Mouse (Mus musculus) kidney, embryonic 15.5 days (tissue): Measurements from ENCODE around the gene Foxp2. TPM values are rescaled to one million over a fixed set of nuclear protein-coding genes. Genes with fewer than 3 reads are reported as not detected.
A peak's percentile ranks its signal among the peaks of the same experiment; 100 is the strongest.

Experiments used
- ATAC-seq: fragments of 200-750 bp; cut with Nextera tagmentation; replicated peaks from 2 replicates; pipeline ENCODE4 v1.8.0; 2017; ENCODE audit warnings: moderate TSS enrichment; ENCODE audit not compliant: low FRiP score
- H3K27ac ChIP-seq: fragments of 300-500 bp; sonication (generic); 2 replicates; pipeline ENCODE4 v1.5.1; 2015; ENCODE audit warnings: mild to moderate bottlenecking, inconsistent platforms
- H3K27me3 ChIP-seq: fragments of 300-500 bp; sonication (generic); 2 replicates; pipeline ENCODE4 v1.6.1; 2015; ENCODE audit warnings: inconsistent platforms
- H3K36me3 ChIP-seq: fragments of 300-500 bp; sonication (generic); 2 replicates; pipeline ENCODE4 v1.6.1; 2015; ENCODE audit warnings: inconsistent platforms
- H3K4me1 ChIP-seq: fragments of 300-500 bp; sonication (generic); 2 replicates; pipeline ENCODE4 v1.6.1; 2015; ENCODE audit warnings: inconsistent platforms
- H3K4me2 ChIP-seq: fragments of 300-500 bp; sonication (generic); 2 replicates; pipeline ENCODE4 v1.6.1; 2015; ENCODE audit warnings: moderate library complexity, mild to moderate bottlenecking, inconsistent platforms
- H3K4me3 ChIP-seq: fragments of 300-500 bp; sonication (generic); replicated peaks from 2 replicates; pipeline ENCODE4 v1.5.1; 2015; ENCODE audit warnings: mild to moderate bottlenecking, inconsistent platforms
- H3K9ac ChIP-seq: fragments of 300-500 bp; sonication (generic); 2 replicates; pipeline ENCODE4 v1.6.1; 2015; ENCODE audit warnings: mild to moderate bottlenecking, inconsistent platforms
- H3K9me3 ChIP-seq: fragments of 300-500 bp; sonication (generic); replicated peaks from 2 replicates; pipeline ENCODE4 v1.6.1; 2016; ENCODE audit warnings: inconsistent platforms
- WGBS: fragments of 180-500 bp; shearing (Covaris S2); methylation state at CpG from one replicate; pipeline ENCODE4 v1.1.7; 2015; ENCODE audit warnings: mixed read lengths; 5-methylcytosine and 5-hydroxymethylcytosine counted together
- polyA plus RNA-seq: library from polyadenylated mRNA; unstranded; fragments of >200 nt; fragmentation: Nextera tagmentation; extraction: Ambion mirVana; gene quantifications from 2 replicates; pipeline ENCODE4 v1.2.1, GENCODE M21; 2015

Foxp2 gene
- polyA plus RNA-seq, 1 experiment from 2014 or later, result 8.3 TPM

GRCm38 (mm10) chr6:15299279-15299678, 398.1 kb downstream of the Foxp2 start:
- ATAC-seq, result no peak

GRCm38 (mm10) chr6:15310671-15311070, 409.5 kb downstream of the Foxp2 start:
- 60% methylated on average over 5 of the region's 5 CpGs for WGBS
- Histone ChIP-seq H3K4me3 (no peak overlapping the region), H3K36me3 (no peaks in the 10 kb centered on the region), H3K4me2 (no peak overlapping the region), H3K9ac (no peak overlapping the region), H3K27me3 (no peaks in the 10 kb centered on the region), H3K4me1 (no peaks in the 10 kb centered on the region), H3K27ac (no peak overlapping the region), H3K9me3 (no peaks in the 10 kb centered on the region)
- ATAC-seq, result no peak

More at GRCm38 (mm10) chr6:15299279-15299678, 398.1 kb downstream of the Foxp2 start:
- Histone ChIP-seq H3K27ac (no peak overlapping the region), H3K9ac (no peak overlapping the region), H3K4me2 (no peak overlapping the region), H3K4me3 (no peak overlapping the region), H3K4me1 (no peaks in the 10 kb centered on the region), H3K36me3 (no peaks in the 10 kb centered on the region), H3K27me3 (no peaks in the 10 kb centered on the region), H3K9me3 (no peaks in the 10 kb centered on the region)
- 59% methylated on average over 1 of the region's 1 CpGs for WGBS

- H3K9ac ChIP-seq, result no peak overlapping the region
- H3K36me3 ChIP-seq, result no peaks in the 10 kb centered on the region
- H3K9me3 ChIP-seq, result no peaks in the 10 kb centered on the region
- no peaks in the 10 kb centered on the region for H3K4me1 ChIP-seq
- WGBS, result 86% methylated on average over 2 of the region's 2 CpGs
- H3K4me2 ChIP-seq, result no peak overlapping the region
- ATAC-seq, result no peak
- H3K4me3 ChIP-seq, result no peak overlapping the region
- H3K27me3 ChIP-seq, result no peaks in the 10 kb centered on the region
- H3K27ac ChIP-seq, result no peak overlapping the region
Observed at GRCm38 (mm10) chr6:15316948-15317347, 415.8 kb downstream of the Foxp2 start.

DNA sequence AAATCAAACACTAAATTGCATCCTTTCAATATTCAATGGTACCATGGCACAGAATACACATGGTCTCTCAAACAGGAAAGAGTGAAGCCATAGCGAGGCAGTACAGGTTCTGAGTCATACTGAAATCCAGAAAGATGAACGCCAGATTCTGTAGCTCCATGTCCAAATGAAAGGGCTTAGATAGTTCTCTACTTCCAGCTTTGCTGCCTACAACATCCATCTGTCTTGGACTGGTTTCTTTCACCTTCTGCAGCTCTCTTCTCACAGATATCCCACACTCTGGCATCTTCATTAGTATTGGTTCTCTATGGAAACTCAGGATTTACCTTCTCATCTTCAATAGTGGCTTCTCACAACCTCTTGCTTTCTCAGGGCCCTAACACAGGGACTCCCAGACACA, 417.2 kb downstream of the Foxp2 start:
- H3K4me2 ChIP-seq, result no peak overlapping the region
- WGBS, result 87% methylated on average over 2 of the region's 2 CpGs
- no peak overlapping the region for H3K4me3 ChIP-seq
- H3K27ac ChIP-seq, result no peak overlapping the region
- no peaks in the 10 kb centered on the region for H3K9me3 ChIP-seq
- no peaks in the 10 kb centered on the region for H3K36me3 ChIP-seq
- no peaks in the 10 kb centered on the region for H3K4me1 ChIP-seq
- no peak for ATAC-seq
- no peaks in the 10 kb centered on the region for H3K27me3 ChIP-seq
- H3K9ac ChIP-seq, result no peak overlapping the region

- Histone ChIP-seq H3K4me2 (no peak overlapping the region), H3K9ac (no peak overlapping the region), H3K27me3 (no peaks in the 10 kb centered on the region), H3K36me3 (no peaks in the 10 kb centered on the region), H3K4me1 (no peaks in the 10 kb centered on the region), H3K4me3 (no peak overlapping the region), H3K9me3 (no peaks in the 10 kb centered on the region), H3K27ac (no peak overlapping the region)
- no peak for ATAC-seq
- 60% methylated on average over 2 of the region's 2 CpGs for WGBS
Observed at GRCm38 (mm10) chr6:15321551-15321974, 420.4 kb downstream of the Foxp2 start.

DNA sequence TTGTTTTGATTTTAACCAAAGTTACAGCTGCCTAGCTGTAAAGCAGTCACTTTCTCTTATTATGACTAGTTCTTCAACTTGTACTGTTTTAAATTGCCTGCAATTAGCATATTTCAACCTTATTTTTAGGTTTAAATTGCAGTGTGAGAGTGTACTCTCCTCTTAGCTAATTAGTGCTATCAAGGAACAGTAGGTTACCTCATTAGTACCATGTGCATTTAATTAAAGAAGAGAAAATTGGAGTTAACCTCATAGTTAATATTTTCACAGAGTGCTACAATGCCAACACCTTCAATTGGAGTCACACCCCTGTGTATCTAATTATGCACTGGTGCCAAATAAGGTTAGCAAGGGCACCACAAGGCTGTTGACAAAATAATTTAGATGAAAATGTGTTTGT, 421.9 kb downstream of the Foxp2 start:
- ATAC-seq, result no peak
- Histone ChIP-seq H3K9me3 (no peaks in the 10 kb centered on the region), H3K9ac (no peak overlapping the region)

DNA sequence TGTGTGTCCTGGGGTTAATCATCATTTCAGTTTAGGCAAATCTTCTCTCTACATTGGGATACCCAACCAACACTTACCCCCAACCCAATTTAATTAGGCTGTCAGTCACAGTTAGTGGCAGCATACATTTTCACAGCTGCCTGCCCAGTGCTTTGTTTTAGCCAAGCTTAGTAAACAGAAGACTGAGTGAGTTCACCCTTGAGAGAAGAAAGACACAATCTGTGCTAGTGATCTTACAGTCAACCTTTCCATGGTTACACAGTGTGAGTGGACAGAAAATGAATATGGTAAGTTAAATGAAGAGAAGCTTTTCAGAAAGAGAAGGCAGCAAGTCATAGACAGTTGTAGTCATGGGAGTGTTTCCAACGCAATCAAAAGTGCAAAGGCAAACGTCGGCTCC, 446.6 kb downstream of the Foxp2 start:
- no peak overlapping the region for H3K4me2 ChIP-seq
- no peaks in the 10 kb centered on the region for H3K9me3 ChIP-seq
- ATAC-seq, result no peak
- 77% methylated on average over 3 of the region's 3 CpGs for WGBS
- no peaks in the 10 kb centered on the region for H3K4me1 ChIP-seq
- no peak overlapping the region for H3K27ac ChIP-seq
- H3K36me3 ChIP-seq, result no peaks in the 10 kb centered on the region
- H3K4me3 ChIP-seq, result no peak overlapping the region
- H3K27me3 ChIP-seq, result no peaks in the 10 kb centered on the region
- H3K9ac ChIP-seq, result no peak overlapping the region

More for the DNA sequence above, 421.9 kb downstream of the Foxp2 start:
- Histone ChIP-seq H3K4me3 (no peak overlapping the region), H3K27me3 (no peaks in the 10 kb centered on the region), H3K27ac (no peak overlapping the region), H3K36me3 (no peaks in the 10 kb centered on the region), H3K4me2 (no peak overlapping the region), H3K4me1 (no peaks in the 10 kb centered on the region)

GRCm38 (mm10) chr6:15355852-15356251, 454.7 kb downstream of the Foxp2 start:
- no peak overlapping the region for H3K27ac ChIP-seq
- no peaks in the 10 kb centered on the region for H3K27me3 ChIP-seq
- no peak overlapping the region for H3K4me2 ChIP-seq
- H3K9ac ChIP-seq, result no peak overlapping the region
- no peaks in the 10 kb centered on the region for H3K4me1 ChIP-seq
- H3K9me3 ChIP-seq, result no peaks in the 10 kb centered on the region
- ATAC-seq, result no peak
- 85% methylated on average over 4 of the region's 4 CpGs for WGBS
- H3K36me3 ChIP-seq, result no peaks in the 10 kb centered on the region
- no peak overlapping the region for H3K4me3 ChIP-seq

GRCm38 (mm10) chr6:15370281-15370680, 469.1 kb downstream of the Foxp2 start:
- no peaks in the 10 kb centered on the region for H3K9me3 ChIP-seq
- H3K4me2 ChIP-seq, result no peak overlapping the region
- no peaks in the 10 kb centered on the region for H3K36me3 ChIP-seq
- H3K9ac ChIP-seq, result no peak overlapping the region
- no peak for ATAC-seq
- 81% methylated on average over 8 of the region's 8 CpGs for WGBS
- no peaks in the 10 kb centered on the region for H3K27me3 ChIP-seq
- no peak overlapping the region for H3K27ac ChIP-seq
- no peaks in the 10 kb centered on the region for H3K4me1 ChIP-seq
- H3K4me3 ChIP-seq, result no peak overlapping the region

DNA sequence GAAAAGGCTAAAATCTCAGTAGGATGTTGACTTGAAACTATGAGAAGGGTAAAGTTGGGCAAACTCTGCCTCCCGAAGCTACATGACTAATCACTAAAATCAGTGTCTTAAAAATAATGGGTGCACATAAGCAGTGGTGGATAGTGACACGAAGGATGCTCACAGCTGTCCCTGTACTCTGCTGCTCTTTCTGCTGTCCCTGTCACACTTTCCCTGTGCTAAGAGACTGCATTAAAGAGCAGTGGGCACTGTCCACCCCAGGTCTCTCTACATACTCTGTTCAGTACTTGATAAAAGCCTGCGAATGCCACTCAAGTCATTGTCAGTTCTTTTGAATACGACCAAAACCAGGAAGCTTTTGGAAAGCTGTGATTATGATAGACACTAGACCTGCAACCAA, 469.7 kb downstream of the Foxp2 start:
- no peak for ATAC-seq
- H3K27me3 ChIP-seq, result no peaks in the 10 kb centered on the region
- H3K4me2 ChIP-seq, result no peak overlapping the region

DNA sequence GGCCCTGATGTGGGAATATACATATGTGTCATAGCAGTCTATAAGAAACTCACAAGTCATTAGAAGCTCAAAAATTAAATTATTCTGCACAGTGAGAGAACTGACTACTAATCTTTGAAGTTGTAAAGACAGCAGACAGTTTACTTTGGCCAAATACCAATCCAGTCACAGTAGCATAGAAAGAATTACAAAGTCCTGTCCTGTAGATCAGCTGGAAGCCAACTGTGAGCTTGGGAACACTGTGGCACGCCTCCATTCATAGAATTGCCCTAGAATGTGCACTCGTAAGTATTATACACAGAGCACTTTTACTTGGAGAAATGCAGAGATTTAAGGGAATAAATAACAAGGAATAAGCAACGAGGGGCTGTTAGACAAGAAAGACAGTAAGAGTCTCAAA, 472.5 kb downstream of the Foxp2 start:
- no peaks in the 10 kb centered on the region for H3K27me3 ChIP-seq
- 70% methylated on average over 3 of the region's 3 CpGs for WGBS
- H3K9ac ChIP-seq, result no peak overlapping the region
- no peak for ATAC-seq
- no peak overlapping the region for H3K27ac ChIP-seq
- no peak overlapping the region for H3K4me3 ChIP-seq
- no peak overlapping the region for H3K4me2 ChIP-seq
- H3K36me3 ChIP-seq, result no peaks in the 10 kb centered on the region
- H3K4me1 ChIP-seq, result no peaks in the 10 kb centered on the region
- no peaks in the 10 kb centered on the region for H3K9me3 ChIP-seq

More for the DNA sequence above, 469.7 kb downstream of the Foxp2 start:
- no peaks in the 10 kb centered on the region for H3K36me3 ChIP-seq
- H3K4me3 ChIP-seq, result no peak overlapping the region
- 91% methylated on average over 4 of the region's 4 CpGs for WGBS
- H3K9ac ChIP-seq, result no peak overlapping the region
- H3K9me3 ChIP-seq, result no peaks in the 10 kb centered on the region
- H3K27ac ChIP-seq, result no peak overlapping the region
- no peaks in the 10 kb centered on the region for H3K4me1 ChIP-seq

DNA sequence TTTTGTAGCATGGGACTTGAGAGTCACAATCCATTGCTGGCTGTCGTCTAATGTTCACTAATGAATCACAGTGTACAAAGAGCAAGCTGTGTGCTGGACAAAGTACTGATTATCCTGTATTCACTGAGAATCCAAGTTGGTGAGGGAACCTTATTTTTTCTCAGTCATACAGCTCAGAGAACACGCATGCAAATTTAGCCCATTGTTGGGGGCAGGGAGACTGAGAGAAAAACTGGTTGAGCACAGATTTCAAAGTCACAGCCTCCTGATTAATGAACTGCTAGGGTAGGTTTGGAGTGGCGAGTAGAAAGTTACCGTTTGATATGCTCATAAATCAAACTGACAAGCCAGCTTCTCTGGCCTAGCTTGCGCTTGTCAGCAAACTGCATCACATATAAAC, 477.1 kb downstream of the Foxp2 start:
- peak; percentile 46; the same call in 1 of the 2 replicates for ATAC-seq
- Histone ChIP-seq H3K9me3 (no peaks in the 10 kb centered on the region), H3K27ac (no peak overlapping the region), H3K4me1 (no peaks in the 10 kb centered on the region), H3K4me2 (no peak overlapping the region), H3K27me3 (no peaks in the 10 kb centered on the region), H3K36me3 (no peaks in the 10 kb centered on the region), H3K4me3 (no peak overlapping the region), H3K9ac (no peak overlapping the region)
- WGBS, result 39% methylated on average over 5 of the region's 5 CpGs

GRCm38 (mm10) chr6:15396462-15396861, 495.3 kb downstream of the Foxp2 start:
- no peak overlapping the region for H3K9ac ChIP-seq
- no peaks in the 10 kb centered on the region for H3K9me3 ChIP-seq
- H3K27ac ChIP-seq, result no peak overlapping the region
- no peaks in the 10 kb centered on the region for H3K36me3 ChIP-seq
- no peaks in the 10 kb centered on the region for H3K4me1 ChIP-seq
- H3K4me2 ChIP-seq, result no peak overlapping the region
- no peak for ATAC-seq
- WGBS, result 63% methylated on average over 6 of the region's 6 CpGs
- H3K4me3 ChIP-seq, result no peak overlapping the region
- no peaks in the 10 kb centered on the region for H3K27me3 ChIP-seq
